Mouse (Mus musculus) G1E (cell line): ENCODE measurements around the gene Coa3. TPM values are rescaled to one million over a fixed set of nuclear protein-coding genes. Genes with fewer than 3 reads are reported as not detected.

Experiments
- ATAC-seq: 2 replicates; pipeline ENCODE4 v1.8.0; 2016; ENCODE audit warnings: mild to moderate bottlenecking; ENCODE audit not compliant: insufficient number of reproducible peaks, poor library complexity, low FRiP score, severe bottlenecking; ENCODE audit errors: extremely low read depth
- DNase-seq: peaks from one replicate; pipeline ENCODE4 v3.0.0; 2012; ENCODE audit warnings: low spot score
- H3K27me3 ChIP-seq: 2 replicates; pipeline ENCODE4 v1.6.1; 2012; ENCODE audit warnings: mild to moderate bottlenecking, low read length, inconsistent platforms; ENCODE audit not compliant: insufficient read depth
- H3K36me3 ChIP-seq: replicated peaks from 2 replicates; pipeline ENCODE3; 2012; ENCODE audit warnings: mild to moderate bottlenecking, inconsistent platforms
- H3K4me1 ChIP-seq: 2 replicates; pipeline ENCODE4 v1.6.1; 2012; ENCODE audit warnings: low read depth, low read length, inconsistent platforms, mixed read lengths; ENCODE audit not compliant: insufficient read depth
- H3K4me3 ChIP-seq: 2 replicates; pipeline ENCODE4 v1.5.1; 2012; ENCODE audit warnings: low read depth, mild to moderate bottlenecking, inconsistent platforms, low read length, moderate library complexity, mixed read lengths
- H3K9me3 ChIP-seq: replicated peaks from 2 replicates; pipeline ENCODE4 v1.6.1; 2012; ENCODE audit warnings: inconsistent platforms
- CTCF ChIP-seq: IDR thresholded peaks from 2 replicates; pipeline ENCODE4 v1.5.1; 2012; ENCODE audit warnings: low read depth, low read length, inconsistent platforms, mixed read lengths
- GATA1 ChIP-seq: IDR thresholded peaks from 2 replicates; pipeline ENCODE4 v1.6.1; 2012; ENCODE audit warnings: borderline replicate concordance, low read length, inconsistent platforms, mixed read lengths
- GATA2 ChIP-seq: IDR thresholded peaks from 2 replicates; pipeline ENCODE4 v1.6.1; 2012; ENCODE audit warnings: low read depth, low read length, inconsistent platforms, borderline replicate concordance
- POLR2AphosphoS5 ChIP-seq: IDR thresholded peaks from 2 replicates; pipeline ENCODE4 v1.6.1; 2012; ENCODE audit warnings: low read depth, low read length, inconsistent platforms; ENCODE audit not compliant: insufficient replicate concordance
- TAL1 ChIP-seq: conservative IDR thresholded peaks from 2 replicates; pipeline ENCODE4 v1.6.1; 2012; ENCODE audit warnings: low read depth, low read length, inconsistent platforms, mixed read lengths
- polyA plus RNA-seq: library from polyadenylated mRNA; stranded (reverse); fragments of >175 nt; gene quantifications from 2 replicates; pipeline ENCODE4 v1.2.3, GENCODE M21; 2012
- total RNA-seq, 2 experiments: library from RNA; stranded (forward) in 1 of 2; stranded (reverse) in 1 of 2; fragments of 200-1000 nt in 1 of 2; fragments of >200 nt in 1 of 2; fragmentation: Nextera tagmentation in 1 of 2; gene quantifications; 2 replicates each; pipeline ENCODE4 v1.2.3; 2014 to 2017

Gene Coa3
- total and polyA plus RNA-seq, 3 experiments, result 39.8 to 58.1 (median 52.6) TPM

DNA sequence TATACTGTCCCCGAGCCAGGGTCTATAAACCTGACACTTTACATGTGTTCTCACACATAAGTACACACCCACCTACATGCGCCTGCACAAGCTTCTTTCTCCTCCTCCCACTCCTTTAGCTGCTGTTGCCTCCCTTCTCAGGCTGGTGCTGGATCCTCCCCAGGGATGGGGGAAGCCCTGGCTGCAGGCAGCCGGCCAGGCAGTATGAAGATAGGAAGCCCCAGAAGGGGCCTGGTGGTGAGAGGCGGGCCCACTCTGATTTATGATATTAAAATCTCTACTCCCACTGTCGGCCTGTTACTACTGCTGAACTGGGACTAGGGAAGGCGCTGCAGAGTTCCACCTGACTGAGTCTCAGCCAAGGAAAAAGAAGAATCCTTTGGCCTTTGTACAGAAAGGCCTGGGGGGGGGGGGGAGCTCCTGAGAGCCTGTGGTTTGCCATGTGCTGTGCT lies 19.6 kb downstream of the Coa3 start:
- ATAC-seq, result no peak
- H3K4me1 ChIP-seq, result peaks cover 74% of the 10 kb centered on the region
- no peak for DNase-seq
- TF ChIP-seq POLR2AphosphoS5, result no peak
- TF ChIP-seq CTCF, result no peak
- no peak for TF ChIP-seq GATA2
- TF ChIP-seq TAL1, result no peak
- no peak for TF ChIP-seq GATA1
- peak overlapping the region; percentile 79; the same call in 1 of the 2 replicates for H3K4me3 ChIP-seq
- H3K27me3 ChIP-seq, result no peaks in the 10 kb centered on the region
- peaks cover 60% of the 10 kb centered on the region for H3K36me3 ChIP-seq
- H3K9me3 ChIP-seq, result no peaks in the 10 kb centered on the region

DNA sequence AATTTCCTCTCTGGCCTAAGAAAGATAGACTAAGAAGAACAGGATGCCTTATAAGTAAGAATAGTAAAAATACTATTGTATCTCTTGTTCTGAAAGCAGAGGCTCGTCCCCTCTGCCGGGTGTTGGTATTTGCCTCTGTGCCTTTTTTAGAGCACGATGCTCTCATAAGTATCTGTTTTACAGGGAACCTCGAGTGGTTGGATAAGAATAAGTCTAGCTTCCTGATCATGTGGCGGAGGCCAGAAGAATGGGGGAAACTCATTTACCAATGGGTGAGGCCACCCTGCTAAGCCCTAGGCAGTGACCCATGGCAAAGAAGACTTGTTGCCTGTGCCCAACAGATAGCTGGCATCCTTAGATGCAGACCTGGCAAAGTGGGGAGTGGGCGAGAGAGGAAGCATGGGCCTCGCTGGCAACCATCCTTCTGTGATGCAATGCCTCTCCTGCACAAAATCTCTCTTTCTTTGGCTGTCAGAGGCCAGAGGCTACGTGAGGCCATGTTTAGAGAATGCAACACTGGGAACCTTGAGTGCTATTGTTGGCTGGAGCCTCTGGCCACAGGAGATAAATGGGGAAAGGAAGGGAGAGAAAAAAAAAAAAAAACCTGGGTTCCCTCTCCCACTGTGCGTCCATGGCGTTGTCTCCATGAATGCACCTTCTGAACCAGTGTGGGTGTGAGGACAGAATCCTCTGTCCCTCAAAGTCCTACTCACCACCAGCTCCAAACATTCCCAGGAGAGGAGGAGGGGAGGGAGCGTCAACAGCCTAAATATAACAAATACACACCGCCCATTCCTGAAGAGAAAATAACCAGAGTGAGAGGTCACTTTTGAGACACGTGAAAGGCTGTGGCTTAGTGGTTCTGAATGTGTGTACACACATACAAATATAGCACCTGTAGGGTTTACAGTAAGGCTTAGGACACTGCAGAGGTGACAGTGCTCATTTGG lies 22.8 kb downstream of the Coa3 start:
- H3K27me3 ChIP-seq, result no peaks in the 10 kb centered on the region
- no peak for ATAC-seq
- H3K4me3 ChIP-seq, result peak overlapping the region; percentile 24; the same call in 1 of the 2 replicates
- peaks cover 40% of the 10 kb centered on the region for H3K36me3 ChIP-seq
- TF ChIP-seq GATA1, result no peak
- TF ChIP-seq GATA2, result no peak
- TF ChIP-seq POLR2AphosphoS5, result no peak
- no peaks in the 10 kb centered on the region for H3K9me3 ChIP-seq
- no peak for DNase-seq
- H3K4me1 ChIP-seq, result peaks cover 57% of the 10 kb centered on the region

DNA sequence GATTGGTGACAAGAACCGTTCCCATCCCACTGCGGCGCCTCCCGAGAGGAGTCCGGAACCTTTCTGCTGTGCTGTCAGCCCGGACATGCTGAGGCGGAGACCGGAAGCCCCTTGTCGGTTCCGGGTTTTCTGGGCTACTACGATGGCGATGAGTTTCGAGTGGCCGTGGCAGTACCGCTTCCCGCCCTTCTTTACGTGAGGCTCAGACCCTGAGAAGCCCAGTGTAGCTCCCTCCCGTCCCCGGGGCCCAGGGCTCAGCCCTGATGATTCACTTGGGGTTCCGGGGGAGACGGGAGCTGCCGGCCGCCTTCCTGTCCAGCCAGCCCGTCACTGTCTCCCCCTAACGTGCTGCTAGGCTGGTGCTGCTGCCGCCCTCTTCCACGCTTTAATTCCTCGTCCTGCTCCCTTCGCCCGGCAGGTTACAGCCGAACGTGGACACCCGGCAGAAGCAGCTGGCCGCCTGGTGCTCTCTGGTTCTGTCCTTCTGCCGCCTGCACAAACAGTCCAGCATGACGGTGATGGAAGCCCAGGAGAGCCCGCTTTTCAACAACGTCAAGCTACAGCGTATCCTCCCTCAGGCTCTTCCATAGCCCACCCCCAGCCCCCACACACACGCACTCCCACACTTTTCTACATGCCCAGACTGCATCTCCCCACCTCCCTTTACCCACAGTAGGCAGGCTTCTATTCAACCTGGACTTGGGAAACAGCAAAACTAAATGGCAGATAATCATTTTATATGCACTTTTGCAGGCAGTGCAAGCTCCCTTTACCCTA lies 25.1 kb downstream of the Coa3 start, which contains the start of gene Vps25:
Vps25 (plus strand) TSS at position 95 of the 777 bp plus-strand sequence.
- Histone ChIP-seq H3K36me3 (peaks cover 31% of the 10 kb centered on the region), H3K27me3 (no peaks in the 10 kb centered on the region), H3K9me3 (no peaks in the 10 kb centered on the region), H3K4me1 (peaks cover 34% of the 10 kb centered on the region), H3K4me3 (peak within 1 kb of the TSS; percentile 97)
- ATAC-seq (peak; percentile 63; the same call in 1 of the 2 replicates), DNase-seq (peak; percentile 69)
- TF ChIP-seq POLR2AphosphoS5 (no peak), GATA1 (no peak), CTCF (no peak), GATA2 (no peak), TAL1 (no peak)

DNA sequence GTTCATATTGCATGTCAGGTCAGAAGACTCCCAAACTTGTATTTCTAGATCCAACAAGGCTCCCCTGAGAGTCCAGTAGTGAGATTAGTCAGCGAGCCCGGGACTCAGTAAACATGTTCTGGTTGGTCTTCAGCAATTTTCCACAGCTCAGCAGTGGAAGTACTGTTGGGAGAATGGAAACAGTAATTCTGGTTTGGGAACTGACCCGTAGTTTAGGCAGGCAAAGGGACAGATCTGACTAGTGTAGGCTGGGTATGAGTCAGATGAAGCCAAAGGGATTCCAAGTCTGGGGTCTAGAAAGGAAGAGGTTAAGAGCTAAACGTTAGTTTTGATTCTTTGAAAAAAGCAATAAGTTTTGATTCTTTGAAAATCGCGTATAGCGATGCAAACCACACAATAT lies 26.0 kb downstream of the Coa3 start:
- Histone ChIP-seq H3K36me3 (peaks cover 23% of the 10 kb centered on the region), H3K27me3 (peaks cover 5% of the 10 kb centered on the region), H3K4me3 (peak overlapping the region; percentile 97), H3K4me1 (peaks cover 28% of the 10 kb centered on the region), H3K9me3 (no peaks in the 10 kb centered on the region)
- no peak for TF ChIP-seq TAL1
- no peak for TF ChIP-seq CTCF
- TF ChIP-seq GATA2, result no peak
- no peak for TF ChIP-seq GATA1
- DNase-seq (no peak), ATAC-seq (no peak)

DNA sequence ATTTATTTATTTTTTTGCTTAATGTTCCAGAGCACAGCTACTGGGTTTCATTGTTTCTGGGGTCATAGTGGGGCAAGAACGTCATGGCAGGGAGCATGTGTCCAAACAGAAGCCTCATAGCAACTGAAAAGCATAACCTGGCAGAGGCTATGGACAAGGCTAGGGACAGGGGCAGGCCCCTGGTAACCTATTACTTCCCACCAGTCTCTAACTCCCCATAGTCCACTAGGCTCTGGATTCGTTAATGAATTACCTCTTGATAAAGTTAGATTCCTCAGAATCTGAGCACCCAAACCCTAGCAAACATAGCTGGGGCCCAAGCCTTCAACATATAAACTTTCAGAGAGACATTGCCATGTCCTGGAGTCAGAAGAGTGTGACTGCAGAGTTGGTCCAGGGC lies 27.9 kb downstream of the Coa3 start:
- no peak for ATAC-seq
- Histone ChIP-seq H3K27me3 (peaks cover 24% of the 10 kb centered on the region), H3K9me3 (0 out of 2 replicates have a peak, but pooled peaks cover 3% of the 10 kb centered on the region), H3K4me3 (no peak overlapping the region), H3K4me1 (peaks cover 22% of the 10 kb centered on the region), H3K36me3 (peaks cover 6% of the 10 kb centered on the region)
- TF ChIP-seq POLR2AphosphoS5, result no peak
- TF ChIP-seq GATA2, result no peak
- TF ChIP-seq TAL1, result no peak
- TF ChIP-seq CTCF, result no peak
- no peak for TF ChIP-seq GATA1
- DNase-seq, result no peak

DNA sequence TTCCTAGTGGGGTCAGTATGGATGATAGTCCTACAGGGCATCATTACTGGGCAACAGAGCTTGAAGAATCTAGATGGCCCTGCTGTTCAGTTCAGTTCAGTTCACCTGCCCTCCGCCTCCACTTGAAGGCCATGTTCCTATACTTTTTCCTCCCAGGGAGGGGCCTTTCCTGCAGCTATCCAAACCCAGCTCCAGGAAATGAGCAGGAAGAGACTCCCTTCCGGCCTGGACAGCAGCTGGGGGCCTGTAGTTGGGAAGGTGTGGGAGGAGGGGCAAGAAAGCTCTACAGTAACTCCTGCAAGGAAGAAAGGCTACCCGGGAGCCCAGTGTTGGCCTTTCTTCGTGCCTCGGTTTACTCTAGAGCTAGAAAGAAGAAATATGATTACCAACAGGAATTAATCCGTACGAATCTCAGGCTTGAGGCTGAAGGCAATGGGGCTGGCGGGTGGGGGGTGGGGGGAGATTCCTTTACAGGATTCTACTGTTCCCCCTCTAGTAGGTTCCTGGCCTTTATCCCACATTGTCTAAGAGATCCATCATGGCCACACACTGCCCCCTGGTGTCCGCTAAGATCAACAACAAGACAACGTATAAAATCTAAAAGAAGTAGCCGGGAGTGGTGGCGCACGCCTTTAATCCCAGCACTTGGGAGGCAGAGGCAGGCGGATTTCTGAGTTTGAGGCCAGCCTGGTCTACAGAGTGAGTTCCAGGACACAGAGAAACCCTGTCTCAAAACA lies 30.5 kb downstream of the Coa3 start:
- DNase-seq (no peak), ATAC-seq (no peak)
- H3K4me3 ChIP-seq, result no peak overlapping the region
- peaks cover 26% of the 10 kb centered on the region for H3K4me1 ChIP-seq
- peaks cover 43% of the 10 kb centered on the region for H3K27me3 ChIP-seq
- no peak for TF ChIP-seq GATA1
- 0 out of 2 replicates have a peak, but pooled peaks have one; percentile 9 for TF ChIP-seq CTCF
- TF ChIP-seq GATA2, result no peak
- TF ChIP-seq POLR2AphosphoS5, result no peak
- 0 out of 2 replicates have a peak, but pooled peaks cover 3% of the 10 kb centered on the region for H3K9me3 ChIP-seq
- no peaks in the 10 kb centered on the region for H3K36me3 ChIP-seq
